ENCODE assay signal across 9 mouse cellular contexts in genomic region chr9:95675064-95675699, GRCm38 (mm10). TPM values are rescaled to one million over a fixed set of nuclear protein-coding genes. Genes with fewer than 3 reads are reported as not detected.
DNase-seq lines count a peak whose midpoint lies in the region; ATAC-seq and TF ChIP-seq lines count a peak whose summit lies in the region.
"Had no signal": no experiment of that assay in that cellular context is flagged by ENCODE, and none has a peak within 500 bp of the region (broad histone marks: within the 10 kb centered on the region; RNA-seq: fewer than 3 reads in every experiment).

No protein-coding gene starts in this region.

- no peak overlapping the region for H3K4me2 ChIP-seq in heart, embryonic 13.5 days
- H3K4me2 ChIP-seq in stomach, postnatal 0 days (replicated peaks; ENCODE audit: low read depth): peak overlapping the region; percentile 27
- H3K4me2 ChIP-seq: neural tube, embryonic 12.5 days had no signal

- ATAC-seq in heart, embryonic 13.5 days (ENCODE audit: extremely low read depth, insufficient number of reproducible peaks, low FRiP score, low TSS enrichment): no peak
- ATAC-seq in stomach, postnatal 0 days (ENCODE audit: low FRiP score, low TSS enrichment): no peak

- no peak overlapping the region for H3K9ac ChIP-seq in heart, embryonic 13.5 days
- H3K9ac ChIP-seq in stomach, postnatal 0 days (ENCODE audit: low read length): no peak overlapping the region
- H3K9ac ChIP-seq: neural tube, embryonic 12.5 days had no signal

- H3K4me1 ChIP-seq in heart, embryonic 13.5 days: no peaks in the 10 kb centered on the region
- H3K4me1 ChIP-seq in stomach, postnatal 0 days (replicated peaks; ENCODE audit: control insufficient read depth, insufficient read depth): no peaks in the 10 kb centered on the region
- H3K4me1 ChIP-seq: neural tube, embryonic 12.5 days had no signal

- H3K4me3 ChIP-seq in heart, embryonic 13.5 days: no peak overlapping the region
- H3K4me3 ChIP-seq in stomach, postnatal 0 days (ENCODE audit: low read depth, low read length): no peak overlapping the region
- H3K4me3 ChIP-seq: neural tube, embryonic 12.5 days had no signal

- DNase-seq in adrenal gland, adult 18-20 months (ENCODE audit: low spot score in 2 of 2): peak; percentile 2 to 26
- no peak for DNase-seq in adrenal gland, postnatal 4 days (ENCODE audit: low spot score in 2 of 2)
- peak; percentile 33 for DNase-seq in right cerebral cortex, adult 18-20 months
- DNase-seq in right cerebral cortex, postnatal 25 days: no peak
- peak; percentile 23 to 37 for DNase-seq in layer of hippocampus, postnatal 36 days
- no peak for DNase-seq in stomach, postnatal 0 days (ENCODE audit: low spot score)
- DNase-seq in spleen, adult 12 weeks (ENCODE audit: low spot score): no peak

- no peaks in the 10 kb centered on the region for H3K36me3 ChIP-seq in heart, embryonic 13.5 days
- H3K36me3 ChIP-seq in stomach, postnatal 0 days (ENCODE audit: control insufficient read depth, insufficient read depth, low read length): no peaks in the 10 kb centered on the region
- H3K36me3 ChIP-seq: neural tube, embryonic 12.5 days had no signal

- H3K27ac ChIP-seq in heart, embryonic 13.5 days (replicated peaks): peak overlapping the region; percentile 39; the same call in 1 of the 2 replicates
- no peak overlapping the region for H3K27ac ChIP-seq in stomach, postnatal 0 days (replicated peaks)
- H3K27ac ChIP-seq: neural tube, embryonic 12.5 days had no signal

- H3K9me3 ChIP-seq in heart, embryonic 13.5 days: peaks cover 4% of the 10 kb centered on the region
- no peaks in the 10 kb centered on the region for H3K9me3 ChIP-seq in stomach, postnatal 0 days (ENCODE audit: control insufficient read depth, low read length)
- H3K9me3 ChIP-seq: neural tube, embryonic 12.5 days had no signal

- no peak for TF ChIP-seq EP300 in stomach, postnatal 0 days (optimal IDR thresholded peaks at IDR 0.05)

- 63% methylated on average over 9 of the region's 9 CpGs for WGBS in heart, embryonic 13.5 days
- WGBS in stomach, postnatal 0 days: 37% methylated on average over 9 of the region's 9 CpGs

- TF ChIP-seq CTCF in stomach, postnatal 0 days (IDR thresholded peaks at IDR 0.05; ENCODE audit: low read depth): peak; percentile 32; the same call in 1 of the 2 replicates

- no peaks in the 10 kb centered on the region for H3K27me3 ChIP-seq in heart, embryonic 13.5 days (replicated peaks)
- no peaks in the 10 kb centered on the region for H3K27me3 ChIP-seq in stomach, postnatal 0 days (ENCODE audit: control insufficient read depth, insufficient read depth, low read length)
- H3K27me3 ChIP-seq: neural tube, embryonic 12.5 days had no signal

RNA-seq across cellular contexts. Expression of gene Pcolce2, which starts 37.8 kb away (rescaled TPM):
- total RNA-seq in adrenal gland, adult 18-20 months (2021): 1 to 10 TPM; 2.6 to 8.6 TPM
- 1 to 10 TPM; 1.8 to 2.3 TPM for total RNA-seq in adrenal gland, postnatal 4 days (2021)
- 0.64 and 0.91 TPM in 2 replicates for polyA plus RNA-seq in heart, embryonic 13.5 days (2015; fragmentation: Nextera tagmentation; extraction: Ambion mirVana)
- 1 to 10 TPM; 2.1 to 3.2 TPM for total RNA-seq in layer of hippocampus, postnatal 36 days (2021)
- 0.18 and 0.21 TPM in 2 replicates for polyA plus RNA-seq in stomach, postnatal 0 days (2015; fragmentation: Nextera tagmentation; extraction: Ambion mirVana)

Comparison
In these comparisons a context has a peak if more than half of its experiments do, and no peak if none do; other contexts are left out.
1. DNase-seq: peak in adrenal gland, adult 18-20 months (2 of 2), right cerebral cortex, adult 18-20 months (single experiment) and layer of hippocampus, postnatal 36 days (2 of 2); none in adrenal gland, postnatal 4 days (0 of 2), right cerebral cortex, postnatal 25 days (single experiment), stomach, postnatal 0 days (single experiment) and spleen, adult 12 weeks (single experiment).